Mouse (Mus musculus) liver, embryonic 14.5 days (tissue): ENCODE measurements around the gene Fsd2. TPM values are rescaled to one million over a fixed set of nuclear protein-coding genes. Genes with fewer than 3 reads are reported as not detected.

Experiments used
- ATAC-seq: fragments of 200-750 bp; cut with Nextera tagmentation; 2 replicates; pipeline ENCODE4 v1.8.0; 2017; ENCODE audit warnings: moderate number of reproducible peaks, mild to moderate bottlenecking, moderate library complexity; ENCODE audit not compliant: insufficient read depth
- DNase-seq, 3 experiments: peaks; one replicate each; pipeline ENCODE4 v3.0.0-alpha.2; 2012 to 2013; ENCODE audit warnings: low read depth in 3 of 3, low spot score in 3 of 3
- H3K27ac ChIP-seq: fragments of 300-500 bp; sonication (generic); 2 replicates; pipeline ENCODE4 v1.5.1; 2014; ENCODE audit warnings: moderate library complexity, mild to moderate bottlenecking, control low read depth, inconsistent platforms
- H3K27me3 ChIP-seq: fragments of 300-500 bp; sonication (generic); 2 replicates; pipeline ENCODE4 v1.6.1; 2014; ENCODE audit warnings: mild to moderate bottlenecking, low read length, moderate library complexity; ENCODE audit not compliant: control insufficient read depth, insufficient read depth
- H3K36me3 ChIP-seq: fragments of 300-500 bp; sonication (generic); replicated peaks from 2 replicates; pipeline ENCODE4 v1.6.1; 2014; ENCODE audit warnings: low read depth; ENCODE audit not compliant: control insufficient read depth, insufficient read depth
- H3K4me1 ChIP-seq, 2 experiments: fragments of 200-500 bp in 1 of 2; fragments of 300-500 bp in 1 of 2; sonication (generic) in 1 of 2; replicated peaks; 2 replicates each; pipeline ENCODE4 v1.6.1; 2012 to 2014; ENCODE audit warnings: antibody characterized with exemption in 1 of 2, inconsistent platforms in 1 of 2, low read length in 1 of 2; ENCODE audit not compliant: control insufficient read depth in 2 of 2, insufficient read depth in 2 of 2
- H3K4me2 ChIP-seq: fragments of 300-500 bp; sonication (generic); 2 replicates; pipeline ENCODE4 v1.6.1; 2014; ENCODE audit warnings: low read depth, mild to moderate bottlenecking, control low read depth, moderate library complexity
- H3K4me3 ChIP-seq, 2 experiments: fragments of 200-500 bp in 1 of 2; fragments of 300-500 bp in 1 of 2; sonication (generic) in 1 of 2; 2 replicates each; pipeline ENCODE4 v1.5.1; 2012 to 2014; ENCODE audit warnings: low read depth in 2 of 2, low read length in 2 of 2, mild to moderate bottlenecking in 2 of 2, control low read depth in 1 of 2, inconsistent platforms in 1 of 2, moderate library complexity in 1 of 2; ENCODE audit not compliant: insufficient read depth in 1 of 2
- H3K9ac ChIP-seq: fragments of 300-500 bp; sonication (generic); replicated peaks from 2 replicates; pipeline ENCODE4 v1.6.1; 2014; ENCODE audit warnings: mild to moderate bottlenecking, control low read depth, moderate library complexity
- H3K9me3 ChIP-seq: fragments of 300-500 bp; sonication (generic); 2 replicates; pipeline ENCODE4 v1.6.1; 2016; ENCODE audit warnings: low read length, mixed read lengths; ENCODE audit not compliant: control insufficient read depth
- CTCF ChIP-seq: IDR thresholded peaks from 2 replicates; pipeline ENCODE4 v1.5.1; 2016; ENCODE audit warnings: antibody characterized with exemption, low read depth, control low read depth
- EP300 ChIP-seq: IDR thresholded peaks from 2 replicates; pipeline ENCODE4 v1.6.1; 2016; ENCODE audit warnings: antibody characterized with exemption, low read depth
- WGBS: fragments of 180-500 bp; shearing (Covaris S2); extraction: QIAGEN DNeasy Blood & Tissue Kit; methylation state at CpG from one replicate; pipeline ENCODE4 v1.1.7; 2014; ENCODE audit not compliant: insufficient replicate concordance; 5-methylcytosine and 5-hydroxymethylcytosine counted together
- polyA plus RNA-seq, 2 experiments: library from polyadenylated mRNA; depleted of rRNA in 1 of 2; stranded (reverse) in 1 of 2; unstranded in 1 of 2; fragments of >200 nt; fragmentation: Nextera tagmentation in 1 of 2; extraction: Ambion mirVana in 1 of 2; gene quantifications; 2 replicates each; pipeline versions ENCODE4 v1.2.1 to v1.2.3; 2012 to 2014

Gene Fsd2
- polyA plus RNA-seq, 2 experiments = 0.08 to 0.19 TPM

GRCm38 (mm10) chr7:81570752-81571107, 4.0 kb upstream of the Fsd2 start:
- ATAC-seq (peak; percentile 25), DNase-seq (no peak)
- H3K36me3 ChIP-seq = peaks cover 6% of the 10 kb centered on the region
- H3K27ac ChIP-seq = no peak overlapping the region
- H3K4me3 ChIP-seq = peak overlapping the region; percentile 61 to 67
- H3K4me1 ChIP-seq = peaks cover 13 to 14% of the 10 kb centered on the region in 2 experiments
- no peaks in the 10 kb centered on the region for H3K9me3 ChIP-seq
- H3K4me2 ChIP-seq = peak overlapping the region; percentile 89
- H3K9ac ChIP-seq = peak overlapping the region; percentile 48; the same call in 1 of the 2 replicates
- TF ChIP-seq CTCF = no peak
- no peak for TF ChIP-seq EP300
- no peaks in the 10 kb centered on the region for H3K27me3 ChIP-seq
- WGBS = 5% methylated on average over 5 of the region's 5 CpGs

DNA sequence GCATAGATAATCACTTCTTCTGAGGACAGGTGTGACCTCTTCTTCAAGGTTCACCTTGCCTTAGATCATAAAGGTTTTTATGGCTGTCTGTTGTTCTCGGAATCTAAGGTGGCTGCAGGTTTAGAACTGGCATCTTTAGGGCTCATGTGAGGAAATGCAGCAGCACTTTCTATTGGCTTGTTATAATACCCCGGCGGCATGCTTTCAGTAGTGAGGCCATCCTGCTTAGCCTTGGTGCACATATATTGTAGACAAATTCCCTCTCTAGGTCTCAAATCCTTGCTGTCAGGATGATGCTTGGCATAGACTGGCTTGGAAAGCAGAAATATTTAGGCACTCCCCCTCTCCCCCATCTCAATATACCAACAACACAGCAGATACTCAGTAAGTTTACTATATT, 3.5 kb upstream of the Fsd2 start:
- no peak overlapping the region for H3K27ac ChIP-seq
- no peaks in the 10 kb centered on the region for H3K9me3 ChIP-seq
- no peak for ATAC-seq
- 88% methylated on average over 3 of the region's 3 CpGs for WGBS
- peaks cover 6% of the 10 kb centered on the region for H3K36me3 ChIP-seq
- H3K4me3 ChIP-seq = no peak overlapping the region
- H3K4me2 ChIP-seq = no peak overlapping the region; the same call in 1 of the 2 replicates
- H3K4me1 ChIP-seq = peaks cover 13 to 14% of the 10 kb centered on the region in 2 experiments
- H3K27me3 ChIP-seq = no peaks in the 10 kb centered on the region
- DNase-seq = no peak
- TF ChIP-seq CTCF = no peak
- TF ChIP-seq EP300 = no peak
- H3K9ac ChIP-seq = no peak overlapping the region

DNA sequence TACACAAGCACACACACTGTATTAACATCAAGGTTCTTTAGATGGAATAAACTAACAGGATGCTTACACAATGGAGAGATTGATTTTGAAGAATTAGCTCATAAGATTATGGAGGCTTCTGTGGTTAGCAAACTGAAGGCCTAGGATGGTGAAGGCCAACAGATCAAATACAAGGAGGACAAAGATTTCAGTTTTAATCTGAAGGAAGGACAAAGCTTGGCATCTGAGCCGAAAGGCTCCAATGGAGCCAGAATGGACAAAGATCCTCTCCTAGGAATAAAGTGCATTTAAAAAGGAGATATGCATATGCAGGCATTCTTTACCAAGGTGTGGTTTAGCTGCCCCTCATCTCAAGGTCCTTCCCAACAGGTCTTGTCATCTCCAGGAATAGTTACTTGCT, 3.1 kb upstream of the Fsd2 start:
- no peak overlapping the region for H3K9ac ChIP-seq
- H3K36me3 ChIP-seq = peaks cover 2% of the 10 kb centered on the region; the same call in 1 of the 2 replicates
- ATAC-seq (no peak), DNase-seq (no peak)
- no peaks in the 10 kb centered on the region for H3K9me3 ChIP-seq
- TF ChIP-seq EP300 = no peak
- no peak for TF ChIP-seq CTCF
- no peak overlapping the region for H3K4me3 ChIP-seq
- WGBS = 76% methylated on average over 1 of the region's 1 CpGs
- peaks cover 13 to 14% of the 10 kb centered on the region in 2 experiments for H3K4me1 ChIP-seq
- H3K27me3 ChIP-seq = no peaks in the 10 kb centered on the region
- H3K27ac ChIP-seq = no peak overlapping the region
- H3K4me2 ChIP-seq = no peak overlapping the region

- WGBS = 83% methylated on average over 5 of the region's 5 CpGs
These were observed 652 bp upstream of the Fsd2 start for GRCm38 (mm10) chr7:81567396-81567795.

DNA sequence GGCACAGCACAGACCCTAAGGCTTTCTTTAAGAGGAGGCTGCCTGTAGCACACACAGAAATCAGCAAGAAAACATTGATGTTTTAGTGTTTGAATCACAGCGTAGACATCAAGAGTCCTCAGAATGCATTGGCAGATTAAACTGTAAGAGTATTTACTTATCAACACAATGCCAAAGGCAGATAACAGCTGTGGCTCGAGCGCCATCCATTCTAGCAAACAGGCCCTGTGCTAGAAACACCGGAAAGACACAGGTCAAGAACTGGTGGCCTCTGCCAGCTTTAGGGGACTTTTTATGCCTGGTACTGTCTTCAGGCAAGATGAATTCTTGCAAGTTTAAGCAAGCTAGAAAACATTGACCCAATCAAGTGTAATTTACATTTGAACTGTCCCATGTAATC, 412 bp downstream of the Fsd2 start:
- Histone ChIP-seq H3K4me2 (no peak overlapping the region), H3K4me3 (no peak overlapping the region)

More at GRCm38 (mm10) chr7:81567396-81567795, 652 bp upstream of the Fsd2 start:
- no peak overlapping the region for H3K27ac ChIP-seq
- no peak overlapping the region for H3K9ac ChIP-seq
- no peak overlapping the region for H3K4me3 ChIP-seq
- no peak overlapping the region for H3K4me2 ChIP-seq
- ATAC-seq = no peak
- H3K4me1 ChIP-seq = no peaks in the 10 kb centered on the region
- H3K9me3 ChIP-seq = no peaks in the 10 kb centered on the region
- DNase-seq = no peak
- H3K36me3 ChIP-seq = no peaks in the 10 kb centered on the region
- TF ChIP-seq CTCF = no peak
- TF ChIP-seq EP300 = no peak
- H3K27me3 ChIP-seq = no peaks in the 10 kb centered on the region

More for the DNA sequence above, 412 bp downstream of the Fsd2 start:
- 23% methylated on average over 4 of the region's 4 CpGs for whole genome bisulfite sequencing
- no peak overlapping the region for H3K27ac ChIP-seq
- no peak for ATAC-seq
- TF ChIP-seq EP300 = no peak
- no peak for TF ChIP-seq CTCF
- H3K36me3 ChIP-seq = no peaks in the 10 kb centered on the region
- H3K27me3 ChIP-seq = no peaks in the 10 kb centered on the region
- no peak for DNase-seq
- H3K9me3 ChIP-seq = no peaks in the 10 kb centered on the region
- no peak overlapping the region for H3K9ac ChIP-seq
- H3K4me1 ChIP-seq = no peaks in the 10 kb centered on the region
